Mouse (Mus musculus): ENCODE measurements around the gene Igf1r.

Gene Igf1r

GRCm38 (mm10) chr7:68087496-68087895 is 134.9 kb downstream of the Igf1r start:
- DNase-seq, result no peak

GRCm38 (mm10) chr7:68088825-68089224 is 136.2 kb downstream of the Igf1r start:
- DNase-seq, result no peak

- DNase-seq, result no peak
Observed at GRCm38 (mm10) chr7:68089725-68090124, 137.1 kb downstream of the Igf1r start.

GRCm38 (mm10) chr7:68090576-68090975 is 137.9 kb downstream of the Igf1r start:
- no peak for DNase-seq

GRCm38 (mm10) chr7:68092304-68092978 is 139.8 kb downstream of the Igf1r start:
- DNase-seq, result no peak

- no peak for DNase-seq
Observed at GRCm38 (mm10) chr7:68093817-68094216, 141.2 kb downstream of the Igf1r start.

- no peak for DNase-seq
Observed at GRCm38 (mm10) chr7:68095574-68095973, 142.9 kb downstream of the Igf1r start.

- peak; percentile 42 for DNase-seq
Observed at GRCm38 (mm10) chr7:68096411-68096810, 143.8 kb downstream of the Igf1r start.

GRCm38 (mm10) chr7:68097081-68097836 is 144.6 kb downstream of the Igf1r start:
- peak; percentile 93 for DNase-seq

GRCm38 (mm10) chr7:68098098-68098497 is 145.5 kb downstream of the Igf1r start:
- DNase-seq, result no peak

GRCm38 (mm10) chr7:68100388-68100787 is 147.8 kb downstream of the Igf1r start:
- DNase-seq, result no peak

GRCm38 (mm10) chr7:68102456-68103177 is 150.0 kb downstream of the Igf1r start:
- no peak for DNase-seq

GRCm38 (mm10) chr7:68103178-68103530 is 150.5 kb downstream of the Igf1r start:
- no peak for DNase-seq

- no peak for DNase-seq
Observed at GRCm38 (mm10) chr7:68111532-68111931, 158.9 kb downstream of the Igf1r start.

GRCm38 (mm10) chr7:68112582-68112981 is 160.0 kb downstream of the Igf1r start:
- no peak for DNase-seq

- no peak for DNase-seq
Observed at GRCm38 (mm10) chr7:68114364-68114763, 161.7 kb downstream of the Igf1r start.

- DNase-seq, result no peak
Observed at GRCm38 (mm10) chr7:68114983-68115715, 162.5 kb downstream of the Igf1r start.

GRCm38 (mm10) chr7:68117567-68117966 is 164.9 kb downstream of the Igf1r start:
- DNase-seq, result no peak

- DNase-seq, result no peak
Observed at GRCm38 (mm10) chr7:68117981-68118380, 165.4 kb downstream of the Igf1r start.

- no peak for DNase-seq
Observed at GRCm38 (mm10) chr7:68119605-68120004, 167.0 kb downstream of the Igf1r start.

- no peak for DNase-seq
Observed at GRCm38 (mm10) chr7:68122418-68122817, 169.8 kb downstream of the Igf1r start.

GRCm38 (mm10) chr7:68125347-68125746 is 172.7 kb downstream of the Igf1r start:
- no peak for DNase-seq

GRCm38 (mm10) chr7:68127799-68128261 is 175.2 kb downstream of the Igf1r start:
- DNase-seq, result peak; percentile 51

All from kidney, adult 11 months (tissue).